Mouse (Mus musculus) embryo, embryonic 10.5 days (tissue): ENCODE data around the gene Gm21762.
"Not testable (repeated sequence)": the region's sequence is repeated elsewhere in the genome, so short reads cannot be mapped to it uniquely, and the experiment has no call there.

Source experiments
- DNase-seq: peaks from one replicate; pipeline ENCODE4 v3.0.0-alpha.2; 2015; ENCODE audit warnings: low spot score

The Gm21762 gene

DNA sequence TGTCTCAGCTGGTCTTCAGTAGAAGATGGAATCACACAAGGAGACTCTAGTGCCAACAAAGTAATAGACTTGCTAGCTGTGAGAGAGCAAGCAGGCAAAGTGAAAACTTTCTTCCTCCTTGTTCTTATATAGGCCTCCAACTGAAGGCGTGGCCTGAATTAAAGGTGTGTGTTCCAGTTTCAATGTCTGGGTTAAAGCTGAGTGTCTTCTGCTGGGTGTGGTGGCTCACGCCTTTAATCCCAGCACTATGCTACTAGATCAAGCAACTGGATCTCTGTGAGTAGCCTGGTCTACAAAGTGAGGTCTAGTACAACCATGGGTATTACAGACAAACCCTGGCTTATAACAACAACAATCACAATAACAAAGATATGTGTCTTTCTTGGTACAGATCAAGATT, at the start of gene Gm21762:
TSS of gene Gm21762 (minus strand) at position 101 of the 400 bp plus-strand sequence.
- not testable (repeated sequence) for DNase-seq

DNA sequence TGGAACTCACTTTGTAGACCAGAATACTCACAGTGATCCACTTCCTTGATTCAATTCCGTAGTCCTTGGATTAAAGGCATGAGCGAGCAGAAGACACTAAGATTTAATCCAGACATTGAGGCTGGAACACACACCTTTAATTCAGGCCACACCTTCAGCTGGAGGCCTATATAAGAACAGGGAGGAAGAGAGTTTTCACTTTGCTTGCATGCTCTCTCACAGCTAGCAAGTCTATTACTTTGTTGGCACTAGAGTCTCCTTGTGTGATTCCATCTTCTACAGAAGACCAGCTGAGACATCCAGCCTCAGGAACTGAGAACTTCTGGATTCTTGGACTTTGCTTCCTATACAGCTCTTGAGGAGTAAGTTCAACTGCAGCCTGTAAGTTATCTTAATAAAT, 47.1 kb upstream of the Gm21762 start, which contains the start of gene AF067061:
TSS of gene AF067061 (plus strand) at position 245 of the 400 bp plus-strand sequence.
- not testable (repeated sequence) for DNase-seq

DNA sequence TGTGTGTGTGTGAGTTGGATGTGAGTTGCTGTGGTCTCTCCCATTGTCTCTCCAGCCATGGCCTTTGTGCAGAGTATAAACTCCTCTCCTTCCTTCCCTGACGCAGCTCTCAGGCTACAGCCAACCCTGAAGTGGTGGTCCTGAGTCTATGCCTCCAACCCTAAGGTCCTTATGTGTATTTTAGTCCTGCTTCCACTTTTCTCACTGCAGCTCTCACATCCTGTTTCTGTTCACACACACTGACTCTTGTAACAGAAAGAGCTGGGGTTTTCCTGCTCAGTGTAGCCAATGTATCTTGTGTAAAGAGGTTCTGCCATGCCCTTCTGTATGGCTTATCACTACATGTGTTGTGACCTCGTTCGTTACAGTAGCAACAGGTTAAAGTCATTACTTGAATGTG, 44.0 kb upstream of the Gm21762 start:
- not testable (repeated sequence) for DNase-seq

DNA sequence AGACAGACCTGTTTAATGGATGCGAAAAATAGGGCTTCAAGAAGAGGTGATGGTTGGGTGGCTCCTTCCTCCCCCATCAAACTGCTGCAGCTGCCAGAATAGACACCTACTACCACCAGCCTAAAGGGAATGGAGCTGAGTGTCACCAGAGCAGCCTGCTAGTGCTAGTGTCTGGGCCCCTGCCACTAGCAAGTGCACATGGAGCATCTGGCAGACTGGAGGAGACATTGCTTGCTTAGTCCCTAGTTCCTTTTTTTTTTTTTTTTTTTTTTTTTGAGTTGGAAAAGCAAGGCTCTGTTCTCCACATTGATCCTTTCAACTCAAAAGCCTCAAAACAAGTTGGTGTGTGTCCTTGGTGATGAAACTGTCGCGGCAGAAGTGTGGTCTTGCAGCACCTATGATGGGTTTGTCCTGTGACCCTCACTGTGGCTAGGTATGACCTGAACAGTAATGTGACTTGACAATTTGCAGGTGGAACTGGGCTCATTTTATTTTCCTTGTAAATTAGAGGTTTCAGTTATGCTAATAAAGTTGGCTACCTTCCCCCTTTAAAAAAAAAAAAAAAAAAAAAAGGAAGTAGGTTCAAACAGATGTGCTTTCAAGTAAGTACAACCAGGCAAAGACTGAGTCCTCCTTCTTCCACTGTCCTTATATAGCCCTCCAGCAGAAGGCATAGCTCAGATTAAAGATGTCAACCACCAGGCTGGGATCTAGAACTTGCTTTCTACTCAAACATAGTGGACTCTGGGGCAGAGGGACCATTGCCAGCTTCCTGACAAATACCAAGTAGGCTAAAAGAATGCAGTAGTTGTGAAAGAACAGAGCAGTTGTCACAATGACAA, 43.3 kb upstream of the Gm21762 start:
- not testable (repeated sequence) for DNase-seq

DNA sequence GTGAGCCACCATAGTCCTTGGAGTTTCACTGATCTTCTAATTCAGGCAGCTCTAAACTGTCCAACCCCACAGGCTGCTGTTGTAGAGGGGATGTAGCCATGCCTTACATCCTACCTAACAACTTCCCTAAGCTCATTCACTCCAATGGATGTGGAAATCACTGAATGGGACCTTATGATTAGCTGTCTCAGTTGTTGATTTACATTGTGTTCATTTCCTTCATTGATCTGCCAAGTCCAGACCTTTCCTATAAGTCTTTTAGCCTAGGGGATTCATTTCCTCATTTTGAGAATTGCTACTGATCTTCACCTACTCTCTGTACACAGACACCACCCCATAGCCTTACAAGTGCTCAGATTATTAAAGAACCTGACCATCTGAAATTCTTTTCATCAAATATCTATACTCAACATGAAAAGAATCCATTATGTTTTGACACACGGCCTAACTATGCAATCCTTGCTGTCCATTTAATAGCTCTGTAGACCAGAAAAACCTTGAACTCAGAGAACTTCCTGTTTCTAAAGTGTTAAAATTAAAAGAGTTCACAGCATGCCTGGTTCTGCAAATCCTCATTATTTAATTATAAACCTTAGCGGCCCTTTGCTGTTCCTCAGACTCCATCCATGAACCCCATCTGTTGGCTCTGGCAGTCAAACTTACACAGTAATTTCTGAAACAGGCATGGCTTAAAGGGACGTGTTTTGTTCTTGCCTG, 35.6 kb upstream of the Gm21762 start:
- not testable (repeated sequence) for DNase-seq

DNA sequence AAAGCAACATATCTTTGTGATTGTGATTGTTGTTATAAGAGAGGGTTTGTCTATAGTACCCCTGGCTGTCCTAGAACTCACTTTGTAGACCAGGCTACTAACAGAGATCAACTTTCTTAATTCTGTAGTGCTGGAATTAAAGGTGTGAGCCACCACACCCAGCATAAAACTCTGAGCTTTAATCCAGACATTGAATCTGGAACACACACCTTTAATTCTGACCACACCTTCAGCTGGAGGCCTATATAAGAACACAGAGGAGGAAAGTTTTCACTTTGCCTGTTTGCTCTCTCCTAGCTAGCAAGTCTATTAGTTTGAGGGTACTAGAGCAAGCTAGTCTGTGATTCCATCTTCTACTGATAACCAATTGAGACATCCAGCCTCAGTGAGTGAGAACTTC, 23.1 kb upstream of the Gm21762 start, which contains the start of gene Gm21731:
TSS of gene Gm21731 (plus strand) at position 301 of the 400 bp plus-strand sequence.
- DNase-seq: not testable (repeated sequence)

DNA sequence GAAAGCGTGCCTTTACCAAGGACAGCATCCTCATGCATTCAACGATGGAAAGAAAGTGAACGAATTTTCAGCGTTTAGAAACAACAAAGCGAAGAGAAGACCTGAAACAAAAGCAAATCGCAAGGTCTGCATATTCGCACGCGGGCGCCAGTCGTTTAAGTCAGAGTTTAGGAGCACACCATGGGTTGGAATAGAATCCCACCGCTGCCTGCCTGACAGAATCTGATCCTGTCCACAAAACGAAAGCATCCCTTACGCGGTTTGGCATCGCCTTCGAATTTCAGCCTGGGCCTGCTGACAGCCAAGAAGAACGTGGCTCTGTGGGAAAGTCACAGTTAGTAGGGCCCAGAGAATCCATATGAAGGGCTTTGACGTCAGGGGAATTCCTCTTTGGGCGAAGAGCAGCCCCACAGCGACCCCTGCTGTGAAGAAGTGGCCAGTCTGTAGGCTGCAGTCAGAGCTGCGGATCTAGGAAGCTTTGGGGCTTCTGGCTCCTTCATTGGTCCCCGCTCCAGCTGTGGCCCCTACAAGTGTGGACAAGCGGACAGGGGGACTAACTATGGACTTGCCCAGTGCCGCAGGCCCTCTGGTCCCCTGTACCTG, 16.8 kb upstream of the Gm21762 start:
- DNase-seq: not testable (repeated sequence)

DNA sequence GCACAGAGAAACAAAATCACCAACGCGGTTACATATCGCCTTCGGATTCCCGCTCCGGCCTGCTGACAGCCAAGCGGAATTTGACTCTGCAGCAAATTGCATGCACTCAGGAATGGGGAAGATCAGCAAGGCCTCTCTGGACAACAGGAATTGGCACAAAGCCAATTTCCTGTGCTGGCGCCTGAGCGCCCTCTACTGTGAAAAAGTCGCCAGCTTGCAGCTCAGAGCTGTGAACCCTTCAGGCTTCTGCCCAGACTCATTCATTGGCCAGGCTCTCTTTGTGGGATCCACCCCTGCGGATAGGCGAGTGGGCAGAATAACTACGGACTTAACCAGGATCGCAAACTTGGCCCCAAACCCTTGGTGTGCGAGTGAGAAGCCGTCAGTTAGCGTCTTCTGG, 16.1 kb upstream of the Gm21762 start:
- not testable (repeated sequence) for DNase-seq

DNA sequence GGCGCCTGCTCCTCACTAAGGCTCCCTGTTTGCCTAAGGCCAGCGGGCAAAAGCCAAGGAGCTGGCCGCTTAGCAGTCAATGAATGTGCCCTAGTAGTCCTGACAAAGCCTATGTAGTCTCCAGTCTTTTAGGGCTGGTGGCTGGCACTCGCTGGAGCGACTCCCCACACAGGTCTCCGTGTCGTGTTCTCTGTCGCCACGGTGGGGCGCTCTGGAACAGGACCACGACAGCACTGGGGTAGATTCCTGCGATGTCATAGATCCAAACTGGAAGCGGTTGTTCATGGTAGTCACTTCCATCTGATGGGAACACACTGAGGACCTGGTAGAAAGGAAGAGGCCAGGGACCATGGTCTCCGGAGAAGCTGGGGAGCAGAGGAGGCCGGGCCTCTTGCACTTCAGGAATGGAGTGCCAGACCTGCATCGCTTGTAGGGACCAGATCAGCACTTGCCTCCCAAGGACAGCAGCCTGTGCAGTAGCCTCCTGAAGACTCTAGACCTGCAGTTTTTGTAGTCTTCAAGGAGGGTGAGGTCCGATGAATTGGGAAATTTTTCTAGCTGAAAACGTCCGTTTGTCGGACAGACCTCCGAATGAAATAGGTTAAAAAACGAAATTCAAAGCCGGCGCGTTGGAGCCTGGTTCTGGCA, 7.4 kb upstream of the Gm21762 start:
- not testable (repeated sequence) for DNase-seq

DNA sequence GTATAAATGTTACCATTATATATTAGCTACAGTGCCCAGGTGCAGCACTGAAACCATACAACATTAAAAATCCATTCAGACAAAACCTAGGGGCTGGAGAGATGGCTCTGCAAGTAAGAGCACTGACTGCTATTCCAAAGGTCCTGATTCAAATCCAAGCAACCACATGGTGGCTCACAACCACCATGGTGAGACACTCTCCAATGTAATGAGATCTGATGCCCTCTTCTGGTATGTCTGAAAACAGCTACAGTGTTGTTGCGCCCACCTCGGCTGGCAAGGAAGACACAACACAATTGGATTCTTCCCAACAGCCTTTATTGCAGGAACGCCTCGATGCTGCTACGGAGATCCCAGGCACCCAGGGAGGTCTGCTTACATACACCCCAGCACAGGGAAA, 5.2 kb upstream of the Gm21762 start:
- DNase-seq: not testable (repeated sequence)

DNA sequence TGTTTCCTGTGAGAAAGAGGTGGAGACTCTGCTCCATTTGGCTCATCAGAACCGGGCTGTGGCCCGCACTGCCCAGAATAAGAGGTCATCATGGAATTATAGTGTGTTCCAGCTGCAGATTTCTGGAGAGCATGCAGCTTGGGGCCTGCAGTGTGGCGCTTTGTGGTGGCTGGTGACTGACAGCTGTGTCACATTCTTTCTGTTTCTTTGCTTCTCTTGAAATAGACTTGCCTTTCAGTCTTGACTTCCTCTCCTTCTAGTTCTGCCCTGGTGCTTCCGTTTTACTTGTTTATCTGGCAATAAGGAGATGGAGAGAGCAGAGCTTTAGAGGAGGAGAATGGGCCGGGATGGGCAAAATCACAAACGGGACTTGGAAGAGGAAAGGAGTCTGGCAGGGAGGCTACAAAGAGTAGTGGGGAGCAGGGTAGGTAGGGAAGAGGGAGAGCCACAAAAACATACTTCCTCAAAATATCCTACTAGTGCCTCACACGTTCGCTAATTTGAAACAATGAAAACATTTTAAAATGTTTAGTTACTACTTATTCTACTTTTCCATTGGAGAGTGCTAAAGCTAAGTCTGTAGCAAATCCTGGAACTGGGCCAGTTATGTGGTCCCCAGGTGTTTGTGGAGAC, 19.4 kb downstream of the Gm21762 start:
- not testable (repeated sequence) for DNase-seq

DNA sequence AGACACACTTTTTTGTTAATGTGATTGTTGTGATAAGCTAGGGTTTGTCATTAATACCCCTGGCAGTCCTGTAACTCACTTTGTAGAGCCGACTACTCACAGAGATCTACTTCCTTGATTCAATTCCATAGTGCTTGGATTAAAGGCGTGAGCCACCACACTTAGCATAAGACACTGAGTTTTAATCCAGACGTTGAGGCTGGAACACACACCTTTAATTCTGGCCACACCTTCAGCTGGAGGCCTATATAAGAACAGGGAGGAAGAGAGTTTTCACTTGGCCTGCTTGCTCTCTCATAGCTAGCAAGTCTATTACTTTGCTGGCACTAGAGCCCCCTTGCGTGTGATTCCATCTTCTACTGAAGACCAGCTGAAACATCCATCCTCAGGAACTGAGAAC, 43.6 kb downstream of the Gm21762 start, which contains the start of gene Gm21818:
TSS of gene Gm21818 (plus strand) at position 301 of the 400 bp plus-strand sequence.
- not testable (repeated sequence) for DNase-seq

DNA sequence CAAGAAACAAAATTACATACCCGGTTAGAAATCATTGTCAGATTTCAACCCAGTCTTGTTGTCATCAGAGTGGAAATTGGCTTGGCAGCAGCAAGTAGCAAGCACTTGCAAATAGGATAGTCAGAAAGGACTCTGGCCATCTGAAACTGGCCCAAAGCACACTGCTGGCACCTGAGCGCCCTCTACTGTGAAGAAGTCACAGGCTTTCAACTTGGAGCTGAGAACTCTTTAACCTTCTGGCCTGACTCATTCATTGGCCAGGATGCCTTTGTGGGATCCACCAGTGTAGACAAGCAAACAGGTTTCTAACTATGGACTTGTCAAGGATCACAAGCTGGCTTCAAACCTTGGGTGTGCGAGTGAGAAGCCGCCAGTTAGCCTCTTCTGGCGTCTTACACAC, 47.4 kb downstream of the Gm21762 start:
- DNase-seq: not testable (repeated sequence)
